Mouse (Mus musculus): ENCODE data around the gene Gps1.
"Not testable (repeated sequence)": the region's sequence is repeated elsewhere in the genome, so short reads cannot be mapped to it uniquely, and the experiment has no call there.

Gps1 gene

GRCm38 (mm10) chr11:120822321-120822720 is 38.2 kb downstream of the Gps1 start:
- no peak for DNase-seq (ENCODE audit: low read depth, low spot score)

DNA sequence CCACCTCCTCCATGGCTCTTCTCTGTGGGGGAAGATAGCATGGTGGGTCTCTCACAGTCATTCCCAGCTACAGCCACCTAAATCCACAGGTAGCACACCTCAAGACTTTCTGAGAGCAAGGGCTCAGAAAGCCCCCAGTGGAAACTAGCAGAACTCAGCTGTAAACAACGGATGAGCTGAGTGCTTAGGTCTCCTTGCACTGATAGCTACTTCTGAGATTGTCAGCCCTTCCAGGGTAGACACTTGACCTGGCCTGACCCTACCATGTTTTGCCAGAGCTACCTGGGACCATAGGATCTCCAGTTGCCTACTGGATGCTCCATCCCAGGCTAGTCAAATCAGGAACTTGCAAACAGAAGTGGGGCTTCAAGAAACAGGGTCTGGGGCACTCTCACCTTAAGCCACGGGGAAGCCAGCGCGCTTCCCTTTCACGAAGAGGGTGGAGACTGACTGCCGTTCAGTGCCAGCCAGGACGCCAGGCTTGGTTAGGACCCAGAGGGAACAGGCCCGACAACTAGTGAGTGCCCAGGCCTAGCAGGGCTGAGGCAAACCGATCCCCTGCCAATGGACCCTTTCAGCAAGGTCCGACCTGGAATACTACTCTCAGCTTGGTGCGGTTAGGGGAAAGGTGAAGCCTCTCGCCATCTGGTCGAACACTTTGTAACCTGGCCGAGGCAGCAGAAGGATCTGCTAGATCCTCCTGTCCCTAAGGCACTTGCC is 38.9 kb downstream of the Gps1 start:
- peak; percentile 48 for DNase-seq (ENCODE audit: low read depth, low spot score)

DNA sequence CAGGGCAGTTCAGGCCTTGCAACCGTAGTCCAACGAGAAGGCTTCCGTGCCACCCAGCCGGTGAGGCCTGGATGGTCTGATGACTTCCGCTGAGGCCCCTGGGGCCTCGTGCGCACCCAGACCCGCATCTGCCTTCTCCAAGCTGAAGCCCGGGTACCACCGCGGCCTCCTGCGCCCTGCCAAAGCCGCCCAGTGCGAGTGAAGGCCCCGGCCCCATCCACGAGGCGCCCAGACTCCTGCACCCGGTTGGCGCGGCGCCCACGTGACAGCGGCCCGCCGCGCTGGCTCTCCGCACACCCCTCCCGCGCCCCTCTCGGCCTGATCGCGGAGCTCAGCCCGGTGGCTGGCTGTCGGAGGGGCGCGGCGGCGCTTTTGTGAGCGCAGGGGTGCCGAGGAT is 39.5 kb downstream of the Gps1 start:
- no peak for DNase-seq (ENCODE audit: low read depth, low spot score)

- DNase-seq (ENCODE audit: low read depth, low spot score) = peak; percentile 97
These were observed 40.1 kb downstream of the Gps1 start, which contains the start of gene Fasn for GRCm38 (mm10) chr11:120823956-120824786. TSS of gene Fasn (minus strand) at chr11:120824547.

GRCm38 (mm10) chr11:120824787-120825288 is 40.8 kb downstream of the Gps1 start:
- no peak for DNase-seq (ENCODE audit: low read depth, low spot score)

DNA sequence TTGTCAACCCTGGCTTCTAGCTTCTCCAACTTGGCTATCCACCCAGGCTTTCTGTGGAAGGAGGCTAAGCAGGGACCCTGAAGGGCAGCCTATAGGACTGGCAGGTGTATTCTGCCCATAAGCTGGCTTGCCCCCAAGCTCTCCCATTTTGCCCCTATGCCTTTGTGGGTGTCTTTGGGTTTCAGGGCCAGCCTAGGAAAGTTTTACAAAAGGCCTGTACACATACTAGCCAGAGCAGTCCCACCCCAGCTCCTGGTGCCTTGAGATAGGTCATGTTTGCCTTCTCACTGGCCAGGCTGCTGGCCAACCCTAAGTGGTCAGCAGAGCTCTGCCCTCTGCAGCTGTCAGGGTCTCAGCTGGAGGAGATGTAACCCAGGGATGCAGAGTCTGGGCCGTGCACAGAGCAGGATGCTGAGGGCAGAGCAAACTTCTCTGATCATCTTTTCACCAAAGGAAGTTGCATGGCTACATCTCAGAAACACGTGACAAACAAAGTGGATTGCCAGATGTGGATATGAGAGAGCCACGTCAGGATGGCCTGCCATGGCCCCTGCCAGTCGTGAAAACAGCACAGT is 41.3 kb downstream of the Gps1 start:
- DNase-seq (ENCODE audit: low read depth, low spot score) = no peak

GRCm38 (mm10) chr11:120826016-120826953 is 42.2 kb downstream of the Gps1 start:
- no peak for DNase-seq (ENCODE audit: low read depth, low spot score)

DNA sequence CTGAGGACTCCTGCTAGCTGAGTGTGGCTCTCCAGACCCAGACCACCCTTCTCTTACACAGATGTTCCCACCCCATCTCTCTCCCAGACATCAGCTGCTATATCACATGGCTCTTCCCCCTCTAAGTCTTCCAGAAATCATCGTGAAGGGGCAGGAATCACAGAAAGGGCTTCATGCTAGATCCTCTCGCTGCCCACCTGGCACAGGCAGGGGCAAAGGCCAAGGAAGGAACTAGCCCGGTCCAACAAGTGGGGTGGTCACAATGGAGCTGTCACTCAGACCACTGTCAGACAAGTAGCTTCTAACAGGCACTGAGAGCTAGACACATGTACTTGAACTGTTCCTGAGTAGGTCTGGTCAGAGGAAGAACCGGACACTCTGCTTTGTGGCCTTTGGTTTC is 44.3 kb downstream of the Gps1 start:
- DNase-seq (ENCODE audit: low read depth, low spot score) = no peak

GRCm38 (mm10) chr11:120829757-120830532 is 45.9 kb downstream of the Gps1 start:
- DNase-seq (ENCODE audit: low read depth, low spot score) = no peak

DNA sequence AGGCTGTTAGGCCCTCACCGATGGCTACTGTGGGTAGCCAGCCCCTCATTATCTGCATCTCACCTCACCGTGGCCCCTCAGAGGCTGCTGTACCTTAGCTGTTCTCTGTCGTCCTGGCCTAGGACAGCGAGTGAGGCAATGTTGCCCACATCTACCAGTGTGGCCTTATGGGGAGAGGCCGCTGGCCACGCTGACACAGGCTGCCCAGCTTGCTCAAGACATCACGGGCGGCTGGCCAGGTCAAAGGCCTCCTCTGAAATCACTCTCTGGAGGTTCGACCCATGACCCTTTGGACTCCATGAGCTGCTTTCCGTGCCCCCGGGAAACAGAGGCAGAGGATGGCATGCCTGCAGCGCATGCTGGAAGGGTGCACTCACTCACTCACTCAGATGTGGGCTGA is 46.6 kb downstream of the Gps1 start:
- DNase-seq (ENCODE audit: low read depth, low spot score) = no peak

DNA sequence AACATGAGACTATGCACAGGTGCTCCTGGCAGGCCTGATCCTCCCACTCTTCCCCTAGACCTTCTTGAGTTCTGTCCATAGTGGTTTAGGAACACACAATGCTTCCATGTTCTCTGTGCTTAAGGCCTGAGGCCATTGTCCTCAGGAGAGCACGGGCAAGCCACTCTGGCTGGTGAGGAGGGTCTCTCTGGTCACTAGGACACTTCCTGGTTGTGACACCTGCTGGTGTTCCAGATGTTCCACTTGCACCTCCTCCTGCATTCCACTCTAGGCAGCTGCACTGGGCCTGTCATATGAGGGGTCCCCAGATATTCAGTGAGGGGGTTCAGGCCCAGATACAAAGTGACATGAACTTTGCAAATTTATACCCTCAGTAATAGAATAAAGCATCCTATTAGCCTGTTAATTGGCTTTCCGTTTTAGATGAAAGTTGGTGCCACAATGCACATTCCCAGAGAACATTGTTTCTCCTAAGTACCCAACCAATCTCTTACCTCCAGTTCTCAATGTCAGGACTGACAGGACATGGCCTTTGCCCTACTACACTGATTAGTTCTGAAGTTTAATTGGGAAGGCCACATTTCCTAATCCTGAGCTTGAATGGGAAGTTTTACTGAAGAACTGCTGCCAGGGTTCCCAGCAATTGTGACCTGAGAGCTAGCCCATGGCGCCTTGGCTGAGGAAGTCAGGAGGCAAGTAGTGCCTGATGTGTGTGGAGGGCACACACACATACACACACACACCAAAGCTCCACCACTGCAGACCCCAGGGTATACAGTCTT is 47.8 kb downstream of the Gps1 start:
- DNase-seq (ENCODE audit: low read depth, low spot score) = no peak

- DNase-seq (ENCODE audit: low read depth, low spot score) = not testable (repeated sequence)
These were observed 48.9 kb downstream of the Gps1 start for GRCm38 (mm10) chr11:120832962-120833361.

DNA sequence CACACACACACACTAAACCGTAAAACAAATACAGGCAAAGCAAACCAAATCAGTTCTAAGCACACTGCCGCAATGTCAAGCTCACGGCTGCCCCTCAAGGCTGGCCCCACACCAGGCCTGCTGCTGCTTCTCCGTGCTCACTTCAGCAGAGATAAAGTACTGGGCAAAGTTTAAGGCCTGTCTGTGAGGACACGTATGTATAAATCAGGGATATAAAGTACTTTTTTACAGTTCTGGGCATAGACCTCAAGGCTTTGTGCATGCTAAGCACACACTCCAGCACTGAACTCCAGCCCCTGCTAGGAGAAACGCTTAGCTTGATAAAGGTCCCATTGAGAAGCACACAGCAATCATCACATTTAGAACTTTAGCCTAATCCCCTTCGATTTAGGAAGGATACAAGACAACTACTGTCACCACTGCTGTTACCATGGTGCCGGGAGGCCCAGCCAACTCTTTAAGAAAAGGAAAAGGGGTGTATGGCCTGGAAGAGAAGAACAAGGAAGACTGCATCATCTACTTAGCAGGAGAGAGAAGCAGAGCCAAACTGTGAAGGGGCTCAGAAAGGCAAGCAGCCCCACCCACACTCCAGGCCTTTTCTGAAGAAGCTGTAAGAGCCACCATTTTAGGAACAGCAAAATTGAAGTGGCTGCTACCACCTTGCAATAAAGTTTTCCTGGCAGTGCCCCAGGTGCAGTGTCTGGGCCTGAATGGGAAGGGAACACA is 49.6 kb downstream of the Gps1 start:
- no peak for DNase-seq (ENCODE audit: low read depth, low spot score)

All from A20 (cell line).